Mouse (Mus musculus) lung, embryonic 15.5 days (tissue): Measurements from ENCODE around the gene Zdhhc19. TPM values are rescaled to one million over a fixed set of nuclear protein-coding genes. Genes with fewer than 3 reads are reported as not detected.
A peak's percentile ranks its signal among the peaks of the same experiment; 100 is the strongest.

Experiments used
- ATAC-seq: fragments of 200-750 bp; cut with Nextera tagmentation; 2 replicates; pipeline ENCODE4 v1.8.0; 2017; ENCODE audit warnings: moderate number of reproducible peaks, borderline replicate concordance; ENCODE audit not compliant: low FRiP score, low TSS enrichment; ENCODE audit errors: extremely low read depth
- H3K27ac ChIP-seq: fragments of 300-500 bp; sonication (generic); 2 replicates; pipeline ENCODE4 v1.5.1; 2015; ENCODE audit warnings: moderate library complexity, mild to moderate bottlenecking, inconsistent platforms
- H3K27me3 ChIP-seq: fragments of 300-500 bp; sonication (generic); 2 replicates; pipeline ENCODE4 v1.6.1; 2015; ENCODE audit warnings: inconsistent platforms
- H3K36me3 ChIP-seq: fragments of 300-500 bp; sonication (generic); 2 replicates; pipeline ENCODE4 v1.6.1; 2015; ENCODE audit warnings: inconsistent platforms
- H3K4me1 ChIP-seq: fragments of 300-500 bp; sonication (generic); 2 replicates; pipeline ENCODE4 v1.6.1; 2015; ENCODE audit warnings: inconsistent platforms
- H3K4me2 ChIP-seq: fragments of 300-500 bp; sonication (generic); 2 replicates; pipeline ENCODE4 v1.6.1; 2015; ENCODE audit warnings: inconsistent platforms, mild to moderate bottlenecking, moderate library complexity
- H3K4me3 ChIP-seq: fragments of 300-500 bp; sonication (generic); 2 replicates; pipeline ENCODE4 v1.5.1; 2015; ENCODE audit warnings: mild to moderate bottlenecking, inconsistent platforms
- H3K9ac ChIP-seq: fragments of 300-500 bp; sonication (generic); 2 replicates; pipeline ENCODE4 v1.6.1; 2015; ENCODE audit warnings: inconsistent platforms
- H3K9me3 ChIP-seq: fragments of 300-500 bp; sonication (generic); 2 replicates; pipeline ENCODE4 v1.6.1; 2016; ENCODE audit warnings: inconsistent platforms
- WGBS: fragments of 180-500 bp; shearing (Covaris S2); methylation state at CpG from one replicate; pipeline ENCODE4 v1.1.7; 2015; 5-methylcytosine and 5-hydroxymethylcytosine counted together
- polyA plus RNA-seq: library from polyadenylated mRNA; unstranded; fragments of >200 nt; fragmentation: Nextera tagmentation; extraction: Ambion mirVana; gene quantifications from 2 replicates; pipeline ENCODE4 v1.2.1, GENCODE M21; 2015

Gene Zdhhc19
- polyA plus RNA-seq, 1 experiment from 2014 or later, result not detected

DNA sequence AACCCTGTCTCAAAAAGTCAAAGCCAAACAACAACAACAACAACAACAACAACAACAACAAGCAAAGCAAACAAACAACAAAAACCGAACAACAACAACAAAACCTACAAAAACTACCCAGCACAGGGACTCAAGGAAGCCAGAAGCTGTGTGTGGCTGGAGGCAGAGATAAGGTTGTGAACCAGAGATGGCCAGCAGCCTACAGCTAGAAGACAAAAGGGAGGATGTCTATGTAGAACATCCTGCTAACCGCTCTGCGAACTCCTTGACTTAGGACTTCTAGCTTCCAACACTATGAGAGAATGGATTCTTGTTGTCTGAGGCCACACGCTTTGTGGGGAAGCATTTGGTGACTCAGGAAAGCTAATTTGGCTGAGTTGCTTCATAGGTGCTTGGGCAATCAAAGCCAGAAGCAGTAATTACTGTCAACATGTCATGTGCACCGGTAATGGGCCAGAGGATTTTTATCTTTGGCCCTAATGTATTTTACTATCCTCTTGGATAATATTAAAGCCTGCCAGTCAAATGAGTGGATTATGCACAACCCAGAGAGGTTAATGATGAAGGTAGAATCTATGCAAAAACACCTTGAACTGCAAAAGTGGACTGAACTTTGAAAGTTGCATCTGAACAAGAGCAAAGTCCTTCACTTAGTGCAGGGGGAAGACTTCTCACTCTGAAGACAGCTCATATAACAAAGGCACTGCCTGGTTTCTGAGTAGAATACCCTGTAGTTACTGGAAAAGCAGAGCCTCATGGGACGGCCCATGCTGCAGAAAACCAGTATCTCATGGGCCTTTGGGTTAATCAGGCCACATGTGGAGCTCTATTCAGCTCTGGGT is 45.5 kb downstream of the Zdhhc19 start:
- 84% methylated on average over 6 of the region's 6 CpGs for WGBS
- ATAC-seq, result no peak

DNA sequence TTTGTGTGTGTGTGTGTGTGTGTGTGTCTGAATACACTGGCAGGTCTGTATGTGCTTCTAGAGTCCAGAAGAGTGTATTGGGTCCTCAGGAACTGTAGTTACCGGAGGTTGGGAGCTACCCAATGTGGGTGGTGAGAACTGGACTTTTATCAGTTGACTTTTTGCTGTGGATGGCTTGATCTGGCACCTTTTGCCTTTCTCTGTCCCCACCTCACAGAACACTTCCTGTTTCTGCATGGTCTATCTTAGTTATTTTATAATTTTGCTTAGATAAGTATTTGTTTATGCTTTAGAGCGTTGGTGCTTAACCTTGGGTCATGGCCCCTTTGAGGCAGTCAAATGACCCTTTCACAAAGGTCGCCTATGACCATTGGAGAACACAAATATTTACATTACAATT is 47.4 kb downstream of the Zdhhc19 start:
- Histone ChIP-seq H3K27ac (no peak overlapping the region), H3K9ac (no peak overlapping the region), H3K4me3 (no peak overlapping the region), H3K27me3 (no peaks in the 10 kb centered on the region), H3K36me3 (no peaks in the 10 kb centered on the region), H3K9me3 (no peaks in the 10 kb centered on the region), H3K4me2 (no peak overlapping the region), H3K4me1 (0 out of 2 replicates have a peak, but pooled peaks cover 6% of the 10 kb centered on the region)
- ATAC-seq, result no peak
- WGBS, result 59% methylated on average over 3 of the region's 3 CpGs

More for the DNA sequence above, 45.5 kb downstream of the Zdhhc19 start:
- H3K36me3 ChIP-seq, result no peaks in the 10 kb centered on the region
- H3K9me3 ChIP-seq, result no peaks in the 10 kb centered on the region
- no peak overlapping the region for H3K27ac ChIP-seq
- no peak overlapping the region for H3K4me2 ChIP-seq
- peaks cover 13% of the 10 kb centered on the region; the same call in 1 of the 2 replicates for H3K4me1 ChIP-seq
- no peak overlapping the region for H3K4me3 ChIP-seq
- no peaks in the 10 kb centered on the region for H3K27me3 ChIP-seq
- H3K9ac ChIP-seq, result no peak overlapping the region

GRCm38 (mm10) chr16:32547156-32548068 is 51.3 kb downstream of the Zdhhc19 start:
- H3K9ac ChIP-seq, result no peak overlapping the region
- H3K4me2 ChIP-seq, result no peak overlapping the region
- no peak overlapping the region for H3K4me3 ChIP-seq
- WGBS, result 56% methylated on average over 10 of the region's 10 CpGs
- no peaks in the 10 kb centered on the region for H3K36me3 ChIP-seq
- H3K27ac ChIP-seq, result no peak overlapping the region
- H3K27me3 ChIP-seq, result no peaks in the 10 kb centered on the region
- no peaks in the 10 kb centered on the region for H3K4me1 ChIP-seq
- ATAC-seq, result no peak
- no peaks in the 10 kb centered on the region for H3K9me3 ChIP-seq

DNA sequence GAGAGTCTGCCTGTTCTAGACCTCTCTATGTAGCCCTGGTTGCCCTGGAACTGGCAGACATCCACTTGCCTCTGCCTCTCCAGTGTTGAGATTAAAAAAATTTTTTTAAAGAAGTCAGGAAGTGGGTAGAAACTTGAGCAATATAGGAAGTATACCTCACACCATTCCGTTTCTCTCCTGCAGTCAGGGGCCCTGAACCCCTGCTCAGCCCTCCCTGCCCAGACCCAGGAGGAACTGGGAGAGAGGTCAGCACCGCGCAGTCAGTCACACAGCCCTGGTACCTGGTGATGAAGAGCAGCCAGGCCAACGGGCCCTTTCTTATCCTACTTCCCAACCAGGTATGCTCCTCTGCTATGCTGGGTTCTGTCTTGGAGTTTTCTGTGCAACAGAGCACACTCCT is 54.0 kb downstream of the Zdhhc19 start:
- no peak overlapping the region for H3K27ac ChIP-seq
- H3K9ac ChIP-seq, result no peak overlapping the region
- 80% methylated on average over 4 of the region's 4 CpGs for WGBS
- H3K4me2 ChIP-seq, result no peak overlapping the region
- no peaks in the 10 kb centered on the region for H3K36me3 ChIP-seq
- no peaks in the 10 kb centered on the region for H3K9me3 ChIP-seq
- no peak for ATAC-seq
- no peak overlapping the region for H3K4me3 ChIP-seq
- no peaks in the 10 kb centered on the region for H3K27me3 ChIP-seq
- H3K4me1 ChIP-seq, result no peaks in the 10 kb centered on the region

- Histone ChIP-seq H3K27ac (no peak overlapping the region), H3K9me3 (no peaks in the 10 kb centered on the region), H3K4me3 (no peak overlapping the region), H3K36me3 (no peaks in the 10 kb centered on the region), H3K4me1 (no peaks in the 10 kb centered on the region), H3K4me2 (no peak overlapping the region), H3K9ac (no peak overlapping the region), H3K27me3 (no peaks in the 10 kb centered on the region)
- ATAC-seq, result no peak
- 74% methylated on average over 5 of the region's 5 CpGs for WGBS
Measured at GRCm38 (mm10) chr16:32550487-32550886, 54.4 kb downstream of the Zdhhc19 start.

GRCm38 (mm10) chr16:32551346-32551747 is 55.3 kb downstream of the Zdhhc19 start:
- Histone ChIP-seq H3K27me3 (no peaks in the 10 kb centered on the region), H3K9ac (no peak overlapping the region), H3K9me3 (no peaks in the 10 kb centered on the region), H3K27ac (peak overlapping the region; percentile 49), H3K4me1 (no peaks in the 10 kb centered on the region), H3K36me3 (no peaks in the 10 kb centered on the region), H3K4me2 (no peak overlapping the region), H3K4me3 (no peak overlapping the region)
- ATAC-seq, result peak; percentile 55
- 27% methylated on average over 2 of the region's 2 CpGs for WGBS

DNA sequence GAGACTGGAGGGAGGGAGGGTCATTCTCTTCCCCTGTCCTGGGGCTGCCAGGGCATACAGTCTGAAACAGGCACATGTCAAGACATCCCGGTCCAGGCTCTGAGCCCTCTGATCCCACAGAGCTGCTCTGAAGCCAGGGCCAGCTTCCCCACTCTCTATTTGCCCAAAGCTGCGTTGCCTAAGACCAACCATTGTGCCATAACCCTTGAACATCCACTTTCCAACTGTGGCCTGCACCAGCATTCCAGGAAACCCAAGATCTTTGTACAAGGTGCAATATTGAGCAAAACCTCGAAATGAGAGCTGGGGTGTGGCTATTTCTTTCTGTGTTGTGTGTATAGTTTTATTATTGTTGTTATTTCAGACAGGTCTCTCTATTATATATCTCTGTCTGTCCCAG is 59.5 kb downstream of the Zdhhc19 start:
- Histone ChIP-seq H3K27me3 (no peaks in the 10 kb centered on the region), H3K9me3 (no peaks in the 10 kb centered on the region), H3K36me3 (no peaks in the 10 kb centered on the region), H3K9ac (no peak overlapping the region), H3K4me2 (no peak overlapping the region), H3K4me1 (no peaks in the 10 kb centered on the region), H3K4me3 (no peak overlapping the region), H3K27ac (no peak overlapping the region)
- ATAC-seq, result no peak
- WGBS, result 54% methylated on average over 3 of the region's 3 CpGs

DNA sequence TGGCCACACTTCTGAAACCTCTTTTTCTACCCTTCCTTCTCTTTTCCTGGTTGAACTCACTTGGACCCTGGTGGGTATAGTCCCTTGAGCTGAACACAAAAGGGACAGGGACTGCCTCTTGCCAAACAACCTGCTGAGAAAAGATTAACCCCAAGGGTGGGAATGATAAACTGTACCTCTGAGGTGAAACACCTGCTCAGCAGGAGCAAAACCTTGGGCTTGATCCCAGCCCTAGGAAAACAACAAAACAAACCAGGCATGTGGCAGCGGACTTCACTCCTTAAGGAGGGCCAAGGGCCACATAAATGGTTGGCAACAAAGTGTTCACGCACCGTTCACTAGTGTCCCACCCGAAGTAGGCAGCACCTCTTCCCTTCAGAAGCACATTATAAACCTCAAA is 63.4 kb downstream of the Zdhhc19 start:
- ATAC-seq, result no peak
- Histone ChIP-seq H3K4me2 (no peak overlapping the region), H3K4me1 (no peaks in the 10 kb centered on the region), H3K27me3 (no peaks in the 10 kb centered on the region), H3K9me3 (no peaks in the 10 kb centered on the region), H3K4me3 (no peak overlapping the region), H3K36me3 (no peaks in the 10 kb centered on the region), H3K9ac (no peak overlapping the region), H3K27ac (no peak overlapping the region)
- 61% methylated on average over 4 of the region's 4 CpGs for WGBS

DNA sequence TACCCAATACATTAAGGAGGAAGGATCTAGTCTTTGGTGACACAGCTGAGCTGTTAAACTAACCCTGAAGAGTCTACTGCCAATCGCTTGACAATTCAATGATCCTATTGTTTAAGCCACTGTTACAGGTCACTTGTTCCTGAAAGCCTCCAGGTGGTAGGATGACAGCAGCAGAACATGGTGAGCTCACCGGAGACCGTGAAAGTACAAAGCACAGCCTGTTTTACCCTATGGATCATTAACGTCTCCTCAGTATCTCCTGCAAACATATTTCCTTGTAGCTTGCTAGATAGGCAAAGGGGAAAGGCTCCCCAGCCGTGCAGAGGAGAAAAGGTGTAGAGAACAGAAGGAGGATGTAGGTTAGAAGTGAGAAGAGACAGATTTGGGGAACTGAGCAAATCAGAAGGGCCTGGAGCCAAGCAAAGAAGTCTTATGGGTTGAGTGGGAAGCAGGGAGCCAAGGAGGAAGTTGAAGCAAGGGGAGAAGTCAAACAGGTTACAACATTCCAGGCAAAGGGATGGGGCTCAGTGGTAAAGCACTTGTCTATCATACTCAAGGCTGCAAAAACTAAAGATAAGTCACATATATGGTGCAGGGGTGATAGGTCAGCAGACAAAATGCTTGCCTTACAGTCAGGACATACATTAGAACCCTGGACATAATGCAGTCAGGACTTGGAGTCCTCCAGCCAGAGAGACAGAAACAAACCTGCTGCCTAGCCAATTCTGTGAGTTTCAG is 67.2 kb downstream of the Zdhhc19 start:
- Histone ChIP-seq H3K27ac (peak overlapping the region; percentile 39; the same call in 1 of the 2 replicates), H3K4me1 (no peaks in the 10 kb centered on the region), H3K9ac (no peak overlapping the region), H3K4me2 (no peak overlapping the region), H3K36me3 (no peaks in the 10 kb centered on the region), H3K9me3 (no peaks in the 10 kb centered on the region), H3K27me3 (no peaks in the 10 kb centered on the region), H3K4me3 (no peak overlapping the region)
- whole genome bisulfite sequencing, result 56% methylated on average over 5 of the region's 5 CpGs
- ATAC-seq, result no peak

GRCm38 (mm10) chr16:32567282-32567681 is 71.2 kb downstream of the Zdhhc19 start:
- Histone ChIP-seq H3K27ac (no peak overlapping the region), H3K9ac (no peak overlapping the region), H3K4me1 (no peaks in the 10 kb centered on the region), H3K27me3 (no peaks in the 10 kb centered on the region), H3K4me3 (no peak overlapping the region), H3K36me3 (no peaks in the 10 kb centered on the region), H3K9me3 (no peaks in the 10 kb centered on the region), H3K4me2 (no peak overlapping the region)
- 43% methylated on average over 4 of the region's 4 CpGs for WGBS
- ATAC-seq, result no peak

DNA sequence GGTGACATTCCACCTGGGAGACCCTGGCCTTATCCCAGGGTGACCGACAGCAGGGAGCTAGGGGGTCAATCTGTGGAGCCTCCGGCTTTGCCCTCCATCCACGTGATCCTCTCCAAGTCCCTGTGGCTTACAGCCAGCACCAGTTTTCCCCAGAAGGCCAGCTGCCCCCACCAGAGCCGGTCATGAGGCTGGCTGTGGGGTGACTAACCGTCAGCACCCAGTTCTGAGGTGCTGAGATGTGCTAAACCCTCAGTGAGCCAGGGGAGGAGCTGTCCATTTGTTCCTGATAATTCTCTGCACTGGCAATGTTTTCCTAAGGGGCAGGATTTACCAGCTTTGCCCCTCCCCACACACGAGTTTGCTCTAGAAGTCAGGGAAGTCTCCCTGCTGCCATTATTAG is 72.3 kb downstream of the Zdhhc19 start:
- H3K4me1 ChIP-seq, result no peaks in the 10 kb centered on the region
- no peak overlapping the region for H3K4me2 ChIP-seq
- no peaks in the 10 kb centered on the region for H3K36me3 ChIP-seq
- H3K4me3 ChIP-seq, result no peak overlapping the region
- no peak for ATAC-seq
- H3K9ac ChIP-seq, result no peak overlapping the region
- H3K27ac ChIP-seq, result no peak overlapping the region
- no peaks in the 10 kb centered on the region for H3K9me3 ChIP-seq
- H3K27me3 ChIP-seq, result no peaks in the 10 kb centered on the region
- 54% methylated on average over 6 of the region's 6 CpGs for WGBS
